Mouse (Mus musculus) forebrain, embryonic 16.5 days (tissue): ENCODE measurements at regions not wholly inside any gene's neighbourhood (a gene's known extent, or its start where the extent isn't known, plus 50 kb on each side); places are given as distances from the start of the nearest gene placed in this dataset.

Source experiments
- ATAC-seq: fragments of 200-750 bp; cut with Nextera tagmentation; 2 replicates; pipeline ENCODE4 v1.8.0; 2017; ENCODE audit warnings: mild to moderate bottlenecking, moderate library complexity
- H3K27ac ChIP-seq: fragments of 300-500 bp; sonication (generic); 2 replicates; pipeline ENCODE4 v1.5.1; 2014; ENCODE audit warnings: low read length, control low read depth
- H3K27me3 ChIP-seq: fragments of 300-500 bp; sonication (generic); replicated peaks from 2 replicates; pipeline ENCODE4 v1.6.1; 2014; ENCODE audit warnings: low read length; ENCODE audit not compliant: control insufficient read depth, insufficient read depth
- H3K36me3 ChIP-seq: fragments of 300-500 bp; sonication (generic); 2 replicates; pipeline ENCODE4 v1.6.1; 2014; ENCODE audit not compliant: control insufficient read depth, insufficient read depth
- H3K4me1 ChIP-seq: fragments of 300-500 bp; sonication (generic); replicated peaks from 2 replicates; pipeline ENCODE4 v1.6.1; 2014; ENCODE audit warnings: low read length; ENCODE audit not compliant: control insufficient read depth, insufficient read depth
- H3K4me2 ChIP-seq: fragments of 300-500 bp; sonication (generic); 2 replicates; pipeline ENCODE4 v1.6.1; 2014; ENCODE audit warnings: mild to moderate bottlenecking, low read length, control low read depth
- H3K4me3 ChIP-seq: fragments of 300-500 bp; sonication (generic); replicated peaks from 2 replicates; pipeline ENCODE4 v1.5.1; 2014; ENCODE audit warnings: mild to moderate bottlenecking, low read length, control low read depth
- H3K9ac ChIP-seq: fragments of 300-500 bp; sonication (generic); replicated peaks from 2 replicates; pipeline ENCODE4 v1.6.1; 2014; ENCODE audit warnings: low read depth, low read length, control low read depth
- H3K9me3 ChIP-seq: fragments of 300-500 bp; sonication (generic); 2 replicates; pipeline ENCODE4 v1.6.1; 2016; ENCODE audit warnings: low read length; ENCODE audit not compliant: control insufficient read depth
- WGBS: fragments of 180-500 bp; shearing (Covaris S2); extraction: QIAGEN DNeasy Blood & Tissue Kit; methylation state at CpG from one replicate; pipeline ENCODE4 v1.1.7; 2014; 5-methylcytosine and 5-hydroxymethylcytosine counted together

GRCm38 (mm10) chr16:42649767-42650166 lies 225.9 kb upstream of the Zbtb20 start:
- no peak for ATAC-seq
- no peaks in the 10 kb centered on the region for H3K36me3 ChIP-seq
- WGBS: 67% methylated on average over 5 of the region's 5 CpGs
- no peak overlapping the region for H3K4me3 ChIP-seq
- no peaks in the 10 kb centered on the region for H3K4me1 ChIP-seq
- H3K27ac ChIP-seq: no peak overlapping the region
- no peaks in the 10 kb centered on the region for H3K27me3 ChIP-seq
- H3K4me2 ChIP-seq: no peak overlapping the region
- H3K9me3 ChIP-seq: no peaks in the 10 kb centered on the region
- no peak overlapping the region for H3K9ac ChIP-seq

GRCm38 (mm10) chr16:42648531-42649142 lies 227.0 kb upstream of the Zbtb20 start:
- ATAC-seq: no peak
- no peak overlapping the region for H3K4me2 ChIP-seq
- no peaks in the 10 kb centered on the region for H3K27me3 ChIP-seq
- no peaks in the 10 kb centered on the region for H3K9me3 ChIP-seq
- no peak overlapping the region for H3K9ac ChIP-seq
- H3K27ac ChIP-seq: no peak overlapping the region
- 94% methylated on average over 5 of the region's 5 CpGs for WGBS
- no peaks in the 10 kb centered on the region for H3K36me3 ChIP-seq
- H3K4me3 ChIP-seq: no peak overlapping the region
- no peaks in the 10 kb centered on the region for H3K4me1 ChIP-seq

- whole genome bisulfite sequencing: 92% methylated on average over 5 of the region's 5 CpGs
- no peak overlapping the region for H3K27ac ChIP-seq
- no peak for ATAC-seq
- no peaks in the 10 kb centered on the region for H3K36me3 ChIP-seq
- no peak overlapping the region for H3K4me3 ChIP-seq
- H3K9ac ChIP-seq: no peak overlapping the region
- no peaks in the 10 kb centered on the region for H3K4me1 ChIP-seq
- no peak overlapping the region for H3K4me2 ChIP-seq
- H3K9me3 ChIP-seq: no peaks in the 10 kb centered on the region
- H3K27me3 ChIP-seq: no peaks in the 10 kb centered on the region
Measured at GRCm38 (mm10) chr16:42647762-42648161, 227.9 kb upstream of the Zbtb20 start.

GRCm38 (mm10) chr16:42635766-42636165 lies 239.9 kb upstream of the Zbtb20 start:
- no peaks in the 10 kb centered on the region for H3K4me1 ChIP-seq
- no peaks in the 10 kb centered on the region for H3K9me3 ChIP-seq
- H3K9ac ChIP-seq: no peak overlapping the region
- H3K27me3 ChIP-seq: no peaks in the 10 kb centered on the region
- H3K36me3 ChIP-seq: no peaks in the 10 kb centered on the region
- no peak overlapping the region for H3K4me2 ChIP-seq
- ATAC-seq: no peak
- 84% methylated on average over 3 of the region's 3 CpGs for WGBS
- H3K4me3 ChIP-seq: no peak overlapping the region
- no peak overlapping the region for H3K27ac ChIP-seq

GRCm38 (mm10) chr16:42627675-42628074 lies 248.0 kb upstream of the Zbtb20 start:
- no peaks in the 10 kb centered on the region for H3K4me1 ChIP-seq
- WGBS: 16% methylated on average over 3 of the region's 3 CpGs
- H3K27me3 ChIP-seq: no peaks in the 10 kb centered on the region
- ATAC-seq: 0 out of 2 replicates have a peak, but pooled peaks have one; percentile 38
- no peak overlapping the region for H3K27ac ChIP-seq
- no peaks in the 10 kb centered on the region for H3K36me3 ChIP-seq
- no peak overlapping the region for H3K4me3 ChIP-seq
- H3K9me3 ChIP-seq: no peaks in the 10 kb centered on the region
- H3K9ac ChIP-seq: no peak overlapping the region
- H3K4me2 ChIP-seq: no peak overlapping the region

GRCm38 (mm10) chr16:42615920-42616319 lies 259.8 kb upstream of the Zbtb20 start:
- peak; percentile 95 for ATAC-seq
- H3K36me3 ChIP-seq: no peaks in the 10 kb centered on the region
- H3K9me3 ChIP-seq: no peaks in the 10 kb centered on the region
- H3K4me1 ChIP-seq: 0 out of 2 replicates have a peak, but pooled peaks cover 4% of the 10 kb centered on the region
- no peak overlapping the region for H3K4me3 ChIP-seq
- H3K27ac ChIP-seq: no peak overlapping the region
- no peak overlapping the region for H3K9ac ChIP-seq
- no peaks in the 10 kb centered on the region for H3K27me3 ChIP-seq
- 55% methylated on average over 3 of the region's 3 CpGs for WGBS
- no peak overlapping the region for H3K4me2 ChIP-seq

GRCm38 (mm10) chr16:42612011-42612410 lies 263.7 kb upstream of the Zbtb20 start:
- 0 out of 2 replicates have a peak, but pooled peaks cover 4% of the 10 kb centered on the region for H3K4me1 ChIP-seq
- no peaks in the 10 kb centered on the region for H3K9me3 ChIP-seq
- whole genome bisulfite sequencing: 83% methylated on average over 2 of the region's 2 CpGs
- H3K4me3 ChIP-seq: no peak overlapping the region
- no peaks in the 10 kb centered on the region for H3K36me3 ChIP-seq
- no peaks in the 10 kb centered on the region for H3K27me3 ChIP-seq
- no peak overlapping the region for H3K4me2 ChIP-seq
- no peak overlapping the region for H3K27ac ChIP-seq
- H3K9ac ChIP-seq: no peak overlapping the region
- ATAC-seq: no peak

- no peaks in the 10 kb centered on the region for H3K4me1 ChIP-seq
- H3K4me2 ChIP-seq: no peak overlapping the region
- no peaks in the 10 kb centered on the region for H3K36me3 ChIP-seq
- WGBS: 74% methylated on average over 5 of the region's 5 CpGs
- no peak for ATAC-seq
- H3K27ac ChIP-seq: no peak overlapping the region
- no peaks in the 10 kb centered on the region for H3K27me3 ChIP-seq
- H3K9ac ChIP-seq: no peak overlapping the region
- no peak overlapping the region for H3K4me3 ChIP-seq
- H3K9me3 ChIP-seq: peaks cover under 1% of the 10 kb centered on the region; the same call in 1 of the 2 replicates
Measured at GRCm38 (mm10) chr16:42608336-42608735, 267.3 kb upstream of the Zbtb20 start.

- no peak for ATAC-seq
- WGBS: 77% methylated on average over 3 of the region's 3 CpGs
- no peak overlapping the region for H3K27ac ChIP-seq
- no peaks in the 10 kb centered on the region for H3K9me3 ChIP-seq
- no peaks in the 10 kb centered on the region for H3K4me1 ChIP-seq
- no peaks in the 10 kb centered on the region for H3K27me3 ChIP-seq
- no peak overlapping the region for H3K9ac ChIP-seq
- no peak overlapping the region for H3K4me2 ChIP-seq
- H3K36me3 ChIP-seq: no peaks in the 10 kb centered on the region
- H3K4me3 ChIP-seq: no peak overlapping the region
Measured at GRCm38 (mm10) chr16:42592321-42592720, 251.9 kb upstream of the Gap43 start.

GRCm38 (mm10) chr16:42591530-42591929 lies 251.1 kb upstream of the Gap43 start:
- Histone ChIP-seq H3K9ac (no peak overlapping the region), H3K36me3 (no peaks in the 10 kb centered on the region), H3K27me3 (no peaks in the 10 kb centered on the region), H3K4me3 (no peak overlapping the region), H3K27ac (no peak overlapping the region), H3K9me3 (no peaks in the 10 kb centered on the region), H3K4me2 (no peak overlapping the region), H3K4me1 (no peaks in the 10 kb centered on the region)
- peak; percentile 52; the same call in 1 of the 2 replicates for ATAC-seq
- 74% methylated on average over 5 of the region's 5 CpGs for WGBS
